Mouse (Mus musculus) left cerebral cortex, postnatal 14 days (tissue): ENCODE measurements around the gene Vcl. TPM values are rescaled to one million over a fixed set of nuclear protein-coding genes. Genes with fewer than 3 reads are reported as not detected.

Source experiments
- DNase-seq, 2 experiments: peaks; one replicate each; pipeline ENCODE4 v3.0.0; 2021 to 2022; ENCODE audit warnings: low spot score in 2 of 2, mixed read lengths in 1 of 2
- intact Hi-C: fragments of 180-260 bp; cut with DNase I; formaldehyde crosslinking; loops from one replicate; pipeline ENCODE4 v1.15.1; 2025
- long read RNA-seq, 2 experiments: library from polyadenylated mRNA; stranded (forward); transcript quantifications; one replicate each; pipeline ENCODE4 v2.0.0; 2021
- total RNA-seq, 2 experiments: library from RNA; stranded (reverse); gene quantifications; 2 replicates each; pipeline ENCODE4 v1.2.3; 2021

Gene Vcl
- 10 to 100 TPM; 27.9 to 28.7 TPM for total RNA-seq
- long read RNA-seq, experiment 1, full-length matches to known transcripts: 5 of 12 reads
- long read RNA-seq, experiment 1, partial matches to known transcripts: 7 of 12 reads
- long read RNA-seq, experiment 1, other reads (novel, unspliced or antisense): 0 of 12 reads
- long read RNA-seq, experiment 2, full-length matches to known transcripts: 4 of 11 reads
- long read RNA-seq, experiment 2, partial matches to known transcripts: 5 of 11 reads
- long read RNA-seq, experiment 2, other reads (novel, unspliced or antisense): 2 of 11 reads

DNA sequence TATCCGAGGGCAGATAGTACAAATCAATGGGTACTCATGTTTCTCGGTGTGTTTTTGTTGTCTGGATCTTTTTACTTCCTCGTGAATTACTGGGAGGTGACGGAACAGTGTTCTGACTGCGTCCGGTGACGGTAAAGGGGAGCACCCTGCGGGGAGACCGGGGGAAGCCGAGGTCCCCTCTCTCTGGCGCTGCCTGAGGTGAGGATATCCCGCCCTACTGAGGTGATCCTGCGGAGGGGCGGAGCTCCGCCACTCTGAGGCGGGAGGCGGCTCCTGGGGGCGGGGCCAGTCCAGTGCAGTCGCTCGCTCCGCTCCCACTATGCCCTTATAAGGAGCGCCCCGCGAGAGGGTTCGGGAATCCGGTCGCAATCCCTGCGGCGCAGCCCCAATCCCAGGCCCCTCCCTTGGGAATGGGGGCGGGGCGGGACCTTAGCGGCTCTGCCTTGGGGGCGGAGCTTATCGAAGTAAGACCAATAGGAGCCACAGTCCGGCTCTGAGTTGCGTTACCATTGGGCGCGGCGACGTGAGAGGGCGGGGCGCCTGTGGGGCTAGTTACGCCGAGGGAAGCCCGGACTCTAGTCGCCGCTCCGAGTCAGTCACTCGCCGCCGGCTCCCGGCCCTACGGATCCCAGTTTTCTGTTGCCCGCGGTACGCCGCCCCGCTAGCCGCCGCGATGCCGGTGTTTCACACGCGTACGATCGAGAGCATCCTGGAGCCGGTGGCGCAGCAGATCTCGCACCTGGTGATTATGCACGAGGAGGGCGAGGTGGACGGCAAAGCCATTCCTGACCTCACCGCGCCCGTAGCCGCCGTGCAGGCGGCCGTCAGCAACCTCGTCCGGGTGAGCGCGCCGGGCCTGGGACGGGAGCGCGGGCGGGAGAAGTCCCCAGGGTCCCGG lies at the start of gene Vcl:
Vcl (plus strand) TSS at position 551 of the 898 bp plus-strand sequence.
- peak; percentile 98 to 99 for DNase-seq
- intact Hi-C loops: loop anchor here (5.0 kb wide), 1 partner anchor 37 kb away; no protein-coding TSS in a partner anchor

DNA sequence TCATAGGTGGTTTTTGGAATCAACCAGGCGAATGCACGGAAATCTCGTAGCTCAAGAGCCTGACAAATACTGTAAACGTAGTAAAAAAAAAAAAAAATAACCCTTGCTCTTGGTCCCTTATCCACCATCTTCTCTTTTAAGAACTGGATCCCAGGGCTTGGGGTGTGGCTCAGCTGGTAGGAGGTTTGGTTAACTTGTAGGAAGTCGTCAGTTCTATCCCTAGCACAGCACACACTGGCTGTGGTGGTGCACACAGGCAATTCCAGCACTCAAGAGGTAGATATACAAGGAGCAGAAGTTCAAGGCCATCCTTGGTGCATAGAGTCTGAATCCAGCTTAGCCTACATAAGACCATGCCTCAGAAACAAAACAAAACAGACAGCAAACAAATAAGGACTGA lies 44.5 kb upstream of the Vcl start:
- no peak for DNase-seq
- intact Hi-C loops: no loop called here

DNA sequence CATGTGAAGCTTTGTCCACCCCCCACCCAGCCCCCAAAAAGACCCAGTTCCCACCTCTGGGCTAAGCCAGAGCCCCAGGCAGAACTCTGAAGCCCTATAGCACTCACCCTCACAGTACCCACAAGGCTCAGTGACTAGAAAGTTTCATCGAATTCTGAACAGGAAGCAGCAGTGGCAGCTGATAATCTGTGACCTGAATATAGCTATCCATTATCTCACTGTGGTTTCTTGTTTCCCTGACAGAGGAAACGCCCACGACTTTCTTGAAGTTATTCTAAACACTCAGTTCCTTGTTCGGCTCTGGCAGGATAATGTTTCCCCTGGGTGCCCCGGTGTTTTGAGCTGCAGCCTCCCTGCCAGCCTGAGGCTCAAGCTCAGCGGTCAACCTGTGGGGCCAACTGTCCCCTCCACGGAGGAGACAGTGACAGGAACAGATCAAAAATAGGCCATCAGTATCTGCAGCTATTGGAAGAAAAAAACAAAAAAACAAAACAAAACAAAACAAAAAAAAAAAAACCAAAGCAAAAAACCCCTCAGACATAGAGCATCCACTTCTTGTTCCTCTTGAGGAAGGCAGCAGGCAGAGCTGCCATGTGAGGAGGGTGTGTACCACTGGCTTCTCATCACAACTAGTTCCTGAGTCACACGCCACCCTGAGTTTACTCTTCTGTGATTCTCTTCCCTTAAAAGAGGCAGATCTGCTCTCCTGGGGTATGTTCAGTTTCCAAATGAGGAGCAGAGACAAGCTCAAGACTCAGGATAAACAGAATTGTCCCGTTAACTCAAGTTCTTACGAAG lies 43.9 kb upstream of the Vcl start:
- intact Hi-C loops: no loop called here
- DNase-seq: peak in 1 of 2 experiments; percentile 39

DNA sequence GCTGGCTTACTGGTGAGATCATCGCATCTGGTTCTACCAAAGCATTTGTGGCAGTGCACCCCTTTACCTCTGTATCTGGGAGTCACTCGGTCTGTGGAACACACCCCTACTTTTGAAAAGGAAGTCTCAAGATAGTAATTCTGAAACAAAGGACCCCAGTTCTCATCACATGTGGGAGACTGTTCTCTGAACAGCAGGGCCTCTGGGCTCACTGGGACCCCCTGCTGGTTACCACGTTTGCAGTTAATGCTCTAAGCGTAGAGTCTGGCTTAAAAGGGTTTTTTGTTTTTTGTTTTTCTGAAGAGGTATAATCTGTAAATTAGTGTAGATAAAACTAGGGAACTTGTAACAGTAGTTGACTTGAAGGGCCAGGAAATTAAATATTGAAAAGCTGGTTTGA lies 42.9 kb upstream of the Vcl start:
- intact Hi-C loops: no loop called here
- DNase-seq: peak; percentile 40 to 47

DNA sequence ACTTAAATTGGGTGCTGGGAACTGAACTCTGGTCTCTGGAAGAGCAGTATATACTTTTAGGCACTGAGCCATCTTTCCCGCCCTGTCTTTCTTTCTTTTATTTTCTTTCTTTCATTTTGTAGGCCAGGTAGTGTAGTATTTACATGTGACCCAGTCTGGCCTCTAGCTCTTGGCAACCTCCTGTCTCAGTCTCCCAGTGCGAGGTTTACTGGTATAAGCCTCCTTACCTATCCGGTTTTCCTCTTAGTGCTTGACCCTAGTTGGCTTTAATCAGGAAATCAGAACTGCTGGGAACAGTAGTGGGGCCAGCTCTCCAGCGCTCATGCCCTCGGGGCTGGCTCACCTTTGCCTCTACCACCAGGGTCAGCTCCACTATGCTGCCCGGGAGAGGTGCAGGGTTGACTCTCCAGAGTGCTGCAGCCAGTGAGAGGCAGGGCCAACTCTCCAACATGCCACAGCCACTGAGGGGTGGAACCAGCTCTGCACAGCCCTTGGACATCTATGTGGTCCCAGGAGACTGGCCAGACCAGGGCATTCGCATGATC lies 41.6 kb upstream of the Vcl start:
- no peak for DNase-seq
- intact Hi-C loops: no loop called here

DNA sequence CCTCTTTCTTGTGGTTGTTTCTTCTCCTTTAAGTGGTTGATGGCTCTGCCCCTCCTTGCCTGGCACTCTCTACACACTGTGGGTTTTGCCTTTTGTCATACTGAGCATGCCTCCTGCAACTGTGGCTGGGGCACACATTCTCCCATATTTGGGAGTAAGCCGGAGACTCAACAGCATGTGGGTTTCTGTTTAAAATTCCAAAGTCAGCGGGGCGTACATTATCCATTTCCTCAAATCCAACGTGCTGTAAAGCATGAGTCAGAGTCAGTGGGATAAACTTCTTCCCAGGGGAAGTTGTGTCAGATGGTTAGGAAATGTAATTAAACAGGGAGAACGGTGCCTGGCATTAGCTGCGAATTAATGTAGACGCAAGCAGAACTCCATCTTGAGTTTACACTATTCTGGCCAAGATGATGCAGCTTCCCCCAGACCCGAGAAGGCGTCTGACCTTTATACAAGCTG lies 37.2 kb upstream of the Vcl start:
- intact Hi-C loops: loop anchor here (5.0 to 10.0 kb wide), 2 partner anchors 35 to 103 kb away; partner anchors contain the start of gene Vcl
- peak; percentile 40 to 56 for DNase-seq

DNA sequence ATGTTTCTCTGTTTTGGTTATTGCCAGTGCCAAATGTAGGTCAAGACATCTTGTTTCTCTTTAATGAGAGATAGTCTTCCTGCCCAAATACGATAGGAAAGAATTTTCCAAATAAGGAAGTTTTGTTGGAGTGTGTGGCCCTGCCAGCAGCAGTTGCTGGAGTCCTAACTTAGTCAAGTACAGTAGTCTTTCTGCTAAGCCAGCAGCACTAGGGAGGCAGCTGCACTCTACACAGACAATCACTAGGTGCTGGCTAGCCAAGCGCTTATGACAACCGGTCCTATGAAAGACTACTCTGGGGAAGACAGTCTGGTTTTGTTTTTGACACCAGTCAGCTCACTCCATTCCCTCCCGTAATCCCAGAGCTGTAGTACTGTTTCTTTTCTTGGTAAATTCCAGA lies 35.4 kb upstream of the Vcl start:
- intact Hi-C loops: loop anchor here (5.0 to 10.0 kb wide), 2 partner anchors 33 to 101 kb away; partner anchors contain the start of gene Vcl
- no peak for DNase-seq

DNA sequence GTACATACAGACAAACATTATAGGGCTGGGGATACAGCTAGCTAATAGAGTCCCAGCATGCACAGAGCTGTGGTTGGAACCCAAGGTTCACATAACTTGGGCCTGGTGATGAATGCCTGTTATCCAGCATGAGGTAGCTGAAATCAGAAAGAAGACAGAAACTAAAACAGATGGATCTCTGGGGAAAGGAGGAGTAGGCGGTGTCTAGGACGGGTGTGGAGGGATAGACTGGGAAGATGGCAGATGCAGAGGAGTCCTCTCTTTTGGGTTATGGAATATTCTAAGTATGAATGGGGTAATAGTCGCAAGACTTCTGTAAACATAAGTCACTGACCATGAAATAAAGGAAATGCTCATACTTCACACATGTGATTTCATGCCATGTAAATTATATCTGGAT lies 27.9 kb upstream of the Vcl start:
- intact Hi-C loops: no loop called here
- no peak for DNase-seq

DNA sequence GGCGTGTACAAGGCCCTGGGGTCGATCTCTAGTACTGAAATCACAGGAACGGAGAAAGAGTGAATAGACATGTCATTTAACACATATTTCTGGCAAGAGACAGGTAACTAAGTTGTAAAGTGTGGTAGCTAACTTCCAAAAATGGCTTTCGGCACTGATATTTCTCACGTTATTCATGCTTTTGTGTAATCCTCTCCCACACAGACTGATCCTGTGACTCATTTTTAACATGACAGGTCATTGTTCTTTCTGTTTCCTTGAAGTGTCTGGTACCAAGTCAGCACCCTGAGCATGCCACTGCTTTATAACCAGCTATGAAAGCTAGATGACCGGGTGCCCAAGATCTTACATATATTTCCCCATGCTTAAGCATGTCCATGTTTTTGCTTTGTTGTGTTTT lies 26.1 kb upstream of the Vcl start:
- intact Hi-C loops: no loop called here
- no peak for DNase-seq

DNA sequence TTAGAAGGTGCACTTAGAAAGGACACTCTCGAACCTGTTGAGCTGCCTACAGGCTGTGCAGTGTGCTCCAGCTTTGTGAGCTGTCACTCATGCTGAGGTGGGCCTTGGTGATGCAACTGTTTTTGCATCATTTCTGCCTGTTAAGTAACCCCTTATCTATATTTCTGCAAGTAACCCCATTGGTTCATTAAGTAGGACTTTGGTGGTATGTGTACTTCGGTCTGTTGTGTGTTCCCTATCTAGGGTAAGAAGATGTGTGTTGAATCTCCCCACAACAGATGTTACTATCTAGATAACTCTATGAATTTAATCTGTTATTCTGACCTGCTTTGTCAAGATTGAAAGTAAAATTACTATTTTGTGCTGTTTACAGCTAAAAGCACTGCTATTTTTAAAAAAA lies 17.4 kb upstream of the Vcl start:
- intact Hi-C loops: no loop called here

DNA sequence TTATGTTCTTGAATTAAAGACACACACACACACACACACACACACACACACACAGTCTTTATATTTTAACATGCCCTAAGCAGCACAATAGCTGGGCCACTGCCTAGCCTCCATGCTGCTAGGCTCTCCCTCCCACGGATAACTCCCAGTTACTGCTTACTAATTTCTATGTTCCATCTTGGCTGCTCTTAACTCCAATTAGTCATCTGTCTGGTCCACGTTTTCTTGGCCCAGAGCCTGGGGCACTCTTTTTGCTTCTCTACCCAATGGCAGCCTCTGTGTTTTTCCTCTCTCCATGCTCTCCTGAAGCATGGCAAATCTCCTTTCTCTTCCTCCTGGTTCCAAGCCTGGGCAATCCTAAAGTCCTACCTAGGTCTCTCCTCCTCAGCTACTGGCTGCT lies 14.8 kb upstream of the Vcl start:
- intact Hi-C loops: no loop called here
- DNase-seq: peak; percentile 52 to 66

More for the DNA sequence above, 17.4 kb upstream of the Vcl start:
- DNase-seq: no peak

DNA sequence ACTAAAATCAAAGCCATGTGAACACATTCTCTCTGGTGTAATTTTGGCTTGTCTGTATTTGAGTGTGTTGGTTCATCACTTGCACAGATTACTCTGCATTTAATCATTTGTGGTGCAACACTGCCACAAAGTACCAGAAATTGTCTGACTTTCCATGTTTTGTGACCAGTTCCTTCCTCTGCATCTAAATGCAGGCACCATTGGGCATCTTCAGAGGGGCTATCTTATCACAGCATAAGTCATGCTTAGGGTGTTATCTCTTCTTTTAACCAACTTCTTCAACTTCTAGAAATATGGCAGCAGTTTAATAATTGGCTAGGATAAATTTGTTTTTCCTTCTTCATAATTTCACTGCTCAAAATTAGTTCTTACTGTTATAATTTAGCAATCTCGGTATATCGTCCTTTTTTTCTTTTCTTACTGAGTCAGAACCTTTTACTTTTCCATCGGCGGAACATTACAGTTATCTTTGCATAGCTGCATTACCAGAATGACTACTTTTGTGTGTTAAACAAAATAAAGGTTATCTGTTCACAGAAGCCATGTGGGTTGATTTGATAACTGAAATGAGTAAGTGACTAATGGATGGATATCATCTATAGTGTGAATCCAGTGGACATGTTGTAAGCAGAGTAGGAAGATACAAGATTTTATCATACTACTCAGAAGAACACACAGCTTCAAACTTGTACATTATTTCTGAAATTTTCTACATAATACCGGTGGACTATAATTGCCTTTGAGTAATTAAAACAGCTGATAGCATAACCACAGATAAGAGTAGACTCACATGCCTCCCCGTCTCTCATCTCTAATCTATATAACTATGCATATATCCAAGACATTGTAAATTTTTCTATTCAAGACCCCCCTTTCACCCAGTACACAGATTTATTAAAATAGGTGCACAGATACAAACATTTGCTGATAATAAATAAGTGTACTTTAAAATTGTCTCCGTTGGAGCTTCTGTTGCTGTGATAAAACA lies 12.3 kb upstream of the Vcl start:
- intact Hi-C loops: no loop called here
- no peak for DNase-seq

DNA sequence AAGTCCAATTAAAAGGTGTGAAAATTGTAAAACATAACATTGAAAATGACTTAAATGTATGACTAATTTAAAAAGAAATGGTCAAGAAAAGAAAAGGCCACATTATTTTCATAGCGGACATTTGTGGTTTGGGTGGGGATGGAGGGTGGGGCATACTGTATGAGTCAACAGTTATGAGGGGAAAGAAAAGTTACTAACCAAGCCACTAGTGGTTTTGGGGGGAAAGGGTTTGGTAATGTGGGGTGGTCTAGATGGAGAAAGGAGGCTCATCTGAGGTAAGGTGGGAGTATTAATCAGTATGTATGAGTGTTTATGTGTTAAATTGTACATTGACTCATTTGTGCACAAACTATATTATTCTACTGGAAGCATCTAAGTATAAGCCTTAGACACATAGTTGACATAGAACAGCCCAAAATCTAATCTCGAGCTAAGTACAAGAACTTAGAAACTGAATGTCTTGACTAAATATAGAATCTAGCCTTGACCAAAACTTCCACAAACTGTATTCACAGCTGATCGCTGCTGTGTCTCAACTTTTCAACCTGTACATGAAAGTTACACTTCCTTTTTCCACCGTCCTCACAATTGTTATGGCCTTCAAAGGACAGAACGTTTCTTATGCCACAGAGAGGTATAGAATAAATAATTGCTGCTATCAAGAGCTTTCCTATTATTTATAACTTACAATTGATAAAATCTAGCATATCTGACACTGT lies 5.0 kb upstream of the Vcl start:
- no peak for DNase-seq
- intact Hi-C loops: no loop called here

DNA sequence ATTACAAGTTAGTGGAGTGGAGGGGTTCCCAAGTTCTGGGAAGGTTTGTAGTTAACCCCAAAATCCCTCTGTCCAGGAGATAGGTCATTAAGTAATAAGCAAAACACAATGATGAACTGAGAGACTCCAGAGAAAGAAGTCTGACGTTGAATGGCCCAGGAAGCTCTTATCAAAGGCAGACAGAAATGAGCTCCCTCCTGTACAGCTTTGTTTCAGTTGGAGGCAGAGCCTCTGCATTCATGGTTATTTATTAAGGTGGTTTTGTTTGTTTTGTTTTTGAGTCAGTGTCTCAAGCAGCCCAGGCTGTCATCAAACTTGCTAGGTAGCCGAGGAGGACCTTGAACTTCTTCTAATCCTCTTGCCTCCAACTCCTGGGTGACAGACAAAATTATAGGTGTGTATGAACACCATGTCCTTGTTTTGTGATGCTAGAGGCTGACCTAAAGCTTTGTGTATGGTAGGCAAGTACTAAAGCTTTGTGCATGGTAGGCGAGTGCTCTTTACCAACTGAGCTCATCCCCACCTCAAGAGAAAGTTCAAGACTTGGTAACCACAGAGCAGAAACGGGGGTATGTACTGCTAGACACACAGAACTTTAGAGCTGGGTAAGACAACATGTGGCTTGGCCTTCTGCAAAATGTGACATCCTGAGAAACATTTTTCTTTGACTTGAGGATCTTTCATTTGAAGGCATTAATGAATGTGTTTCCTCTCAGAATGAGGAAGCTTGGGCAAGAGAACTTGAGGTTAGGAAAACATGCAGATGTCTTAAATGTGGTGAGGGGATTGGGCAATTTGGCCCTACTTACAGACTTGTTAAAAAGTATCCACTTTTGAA lies 1.5 kb upstream of the Vcl start:
- intact Hi-C loops: loop anchor here (5.0 kb wide), 1 partner anchor 35 kb away; no protein-coding TSS in a partner anchor
- DNase-seq: no peak

DNA sequence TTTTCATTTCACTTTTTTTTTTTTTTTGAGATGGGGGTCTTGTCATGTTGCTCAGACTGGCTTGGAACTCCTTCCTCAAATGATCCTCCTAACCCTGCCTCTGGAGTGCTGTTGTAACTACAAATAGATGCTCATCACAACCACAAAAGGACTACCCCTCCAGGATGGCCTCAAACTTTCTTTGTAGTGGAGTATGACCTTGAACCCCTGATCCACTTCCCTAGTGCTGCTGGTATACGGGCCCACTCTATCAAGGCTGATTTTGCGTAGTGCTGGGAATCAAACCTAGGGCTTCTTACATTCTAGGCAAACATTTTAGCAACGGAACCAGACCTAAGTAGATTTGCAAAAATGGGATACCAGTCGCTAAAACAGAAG lies 901 bp upstream of the Vcl start:
- DNase-seq: no peak
- intact Hi-C loops: loop anchor here (5.0 kb wide), 1 partner anchor 36 kb away; no protein-coding TSS in a partner anchor

DNA sequence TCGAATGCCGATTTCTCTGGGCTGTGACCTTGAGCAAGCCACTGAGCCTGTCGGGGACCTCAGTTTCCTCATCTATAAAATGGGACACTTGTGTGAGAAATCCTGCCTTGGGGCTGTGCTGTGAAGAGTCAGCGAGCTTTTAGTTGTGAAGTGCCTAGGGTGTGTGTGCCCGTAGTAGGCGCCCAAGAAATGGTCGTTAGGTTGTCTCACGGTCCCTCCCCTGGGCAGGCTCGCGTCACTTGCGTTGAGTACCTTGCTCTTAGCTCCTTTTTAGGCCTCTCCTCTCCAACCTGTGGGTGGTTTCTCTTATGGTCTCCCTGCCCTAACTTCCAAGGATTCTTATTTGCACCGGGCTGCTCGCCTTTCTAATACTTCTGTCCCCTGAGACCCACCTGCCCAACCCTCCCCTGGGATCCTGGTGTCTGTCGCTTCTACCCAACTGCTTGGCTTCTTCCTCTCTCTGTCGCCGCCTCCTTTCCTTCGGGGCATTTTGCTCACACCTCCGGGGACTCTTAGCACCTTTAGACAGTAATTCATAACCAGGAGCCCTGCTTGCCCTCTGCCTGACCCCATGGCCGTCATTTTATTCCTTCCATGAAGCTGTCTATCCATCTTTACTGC lies 726 bp downstream of the Vcl start:
- DNase-seq: peak; percentile 6 to 19
- intact Hi-C loops: loop anchor here (5.0 kb wide), 2 partner anchors 38 to 62 kb away; no protein-coding TSS in a partner anchor
